Mouse (Mus musculus): Measurements from ENCODE around the gene Gtse1.

Gene Gtse1

GRCm38 (mm10) chr15:85867696-85868095, 8.2 kb downstream of the Gtse1 start:
- DNase-seq (ENCODE audit: low spot score), result peak; percentile 72

GRCm38 (mm10) chr15:85877336-85877735, 17.8 kb downstream of the Gtse1 start:
- no peak for DNase-seq (ENCODE audit: low spot score)

- peak; percentile 84 for DNase-seq (ENCODE audit: low spot score)
Measured at GRCm38 (mm10) chr15:85878848-85879497, 19.4 kb downstream of the Gtse1 start, which contains the start of gene Trmu. TSS of gene Trmu (plus strand) at chr15:85879312.

GRCm38 (mm10) chr15:85879498-85879895, 20.0 kb downstream of the Gtse1 start:
- DNase-seq (ENCODE audit: low spot score), result no peak

DNA sequence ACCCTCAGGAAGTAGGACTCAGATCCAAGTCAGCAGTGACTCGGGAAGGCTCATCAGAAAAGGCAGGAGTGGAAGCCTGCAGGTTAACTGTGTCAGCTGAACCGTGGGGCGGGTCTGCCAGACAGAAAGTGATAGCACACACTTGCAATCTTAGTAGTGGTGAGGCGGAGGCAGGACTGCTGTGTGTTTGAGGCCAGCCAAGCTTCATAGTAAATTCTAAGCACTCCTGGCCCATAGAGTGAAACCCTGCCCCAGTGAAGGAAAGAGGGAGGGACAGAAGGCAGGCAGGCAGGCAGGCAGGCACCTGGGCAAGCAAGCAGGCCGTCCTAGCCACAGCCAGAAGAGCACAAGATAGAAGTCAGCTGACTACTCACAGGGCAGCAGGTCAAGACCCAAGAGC, 26.1 kb downstream of the Gtse1 start:
- DNase-seq (ENCODE audit: low spot score), result no peak

GRCm38 (mm10) chr15:85889235-85889634, 29.7 kb downstream of the Gtse1 start:
- DNase-seq (ENCODE audit: low spot score), result no peak

GRCm38 (mm10) chr15:85891971-85892370, 32.4 kb downstream of the Gtse1 start:
- DNase-seq (ENCODE audit: low spot score), result no peak

DNA sequence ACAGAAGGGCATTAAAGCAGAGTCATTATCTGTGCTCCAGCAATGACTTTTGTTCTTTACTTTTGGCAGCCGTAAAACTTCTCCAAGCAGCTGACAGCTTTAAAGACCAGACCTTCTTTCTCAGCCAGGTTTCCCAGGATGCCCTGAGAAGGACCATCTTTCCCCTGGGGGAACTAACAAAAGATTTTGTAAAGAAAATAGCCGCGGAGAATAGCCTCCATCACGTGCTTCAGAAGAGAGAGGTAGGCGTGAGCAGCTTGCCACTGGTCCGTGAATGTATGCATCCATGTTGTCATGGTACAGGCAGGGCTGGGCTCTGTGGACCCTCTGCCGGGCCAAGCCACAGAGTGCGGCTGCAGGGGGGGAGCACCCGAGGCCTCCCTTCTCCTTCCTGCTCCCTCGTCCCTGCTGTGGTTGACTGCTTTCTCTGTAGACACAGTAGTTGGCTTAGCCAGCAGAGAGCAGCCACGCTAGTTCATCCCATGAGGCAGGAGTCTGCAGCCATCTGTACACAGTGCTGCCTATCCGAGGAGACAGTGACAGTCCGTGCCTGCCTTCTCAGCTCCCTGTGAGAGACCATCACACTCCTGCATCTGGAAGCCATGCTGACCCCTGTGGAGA, 33.1 kb downstream of the Gtse1 start:
- DNase-seq (ENCODE audit: low spot score), result no peak

DNA sequence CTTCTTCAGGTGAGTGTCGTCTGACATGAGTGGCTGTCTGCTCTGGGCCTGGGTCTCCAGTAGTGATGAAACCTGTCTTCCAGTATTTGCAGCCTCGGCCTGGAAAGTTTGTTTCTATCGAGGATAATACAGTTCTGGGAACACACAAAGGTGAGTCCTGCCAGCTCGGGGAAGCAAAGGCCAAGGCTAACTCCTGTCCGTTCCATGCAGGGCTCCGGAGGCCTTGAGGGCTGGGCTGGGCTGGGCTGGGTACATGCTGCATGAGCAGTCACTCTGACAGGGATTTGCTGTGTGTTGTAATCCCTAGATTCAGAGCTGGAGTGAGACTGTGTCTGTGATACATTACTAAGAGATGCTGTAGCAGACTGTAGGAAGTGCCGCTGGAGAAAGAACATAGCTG, 34.3 kb downstream of the Gtse1 start:
- DNase-seq (ENCODE audit: low spot score), result no peak

- peak; percentile 67 for DNase-seq (ENCODE audit: low spot score)
Measured at GRCm38 (mm10) chr15:85896284-85896683, 36.7 kb downstream of the Gtse1 start.

GRCm38 (mm10) chr15:85897113-85897512, 37.6 kb downstream of the Gtse1 start:
- DNase-seq (ENCODE audit: low spot score), result no peak

DNA sequence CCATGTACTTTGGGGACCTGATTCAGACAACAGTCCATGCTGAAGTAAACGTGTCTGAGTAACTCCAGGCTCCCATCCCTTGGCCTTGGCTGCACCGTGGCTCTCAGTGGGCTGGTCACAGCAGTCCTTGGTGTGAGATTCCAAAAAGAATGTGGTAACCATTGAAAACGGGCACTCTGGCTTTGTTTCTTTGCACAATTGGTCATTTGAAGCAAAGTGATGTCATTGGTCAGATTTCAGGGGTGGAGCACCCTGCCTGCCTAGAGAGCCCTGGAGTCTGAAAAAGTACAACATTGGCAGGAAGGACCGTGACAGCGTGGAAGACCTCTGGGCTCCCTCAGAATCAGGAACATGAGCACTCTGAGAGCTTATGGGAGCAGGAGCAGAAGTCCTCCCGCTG, 39.9 kb downstream of the Gtse1 start:
- no peak for DNase-seq (ENCODE audit: low spot score)

DNA sequence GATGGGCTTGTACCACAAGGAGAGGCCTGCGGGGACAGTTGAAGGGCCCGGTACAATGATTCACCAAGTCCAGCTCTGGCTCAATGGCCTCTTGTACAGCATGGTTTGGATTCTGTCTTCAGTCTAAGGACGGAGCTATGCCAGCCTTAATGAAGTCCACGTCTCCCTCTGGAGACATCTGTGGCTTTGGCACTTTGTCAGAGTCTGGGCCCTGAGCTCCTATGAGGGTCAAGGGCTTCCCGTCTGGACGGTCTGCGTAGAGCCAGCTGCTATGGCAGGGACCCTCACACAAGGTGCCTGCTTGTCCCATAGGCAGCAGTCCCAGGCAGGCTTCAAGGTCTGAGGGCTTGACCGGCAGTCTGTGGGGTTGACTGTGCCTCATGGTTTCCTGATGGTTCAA, 40.8 kb downstream of the Gtse1 start:
- DNase-seq (ENCODE audit: low spot score), result no peak

GRCm38 (mm10) chr15:85900801-85901200, 41.3 kb downstream of the Gtse1 start:
- no peak for DNase-seq (ENCODE audit: low spot score)

DNA sequence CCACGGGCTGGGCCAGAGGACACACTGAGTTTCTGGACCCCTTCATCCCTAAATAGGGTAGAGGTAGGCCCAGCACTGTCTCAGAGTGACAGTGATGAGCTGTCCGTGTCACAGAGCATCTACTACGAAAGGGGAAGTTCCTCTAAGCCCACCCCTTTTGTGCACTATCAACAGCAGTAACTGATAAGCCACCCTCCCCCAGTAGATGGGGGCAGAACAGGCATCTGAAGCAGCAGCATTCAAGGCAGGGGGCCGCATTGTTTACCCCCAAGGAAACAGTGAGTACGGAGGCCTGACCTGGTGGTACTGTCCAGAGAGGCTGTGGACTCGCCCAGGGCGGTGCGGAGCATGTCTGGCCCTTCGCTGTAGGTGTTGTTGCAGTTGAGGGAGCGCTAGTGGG, 43.0 kb downstream of the Gtse1 start:
- DNase-seq (ENCODE audit: low spot score), result no peak

- DNase-seq (ENCODE audit: low spot score), result no peak
Measured at GRCm38 (mm10) chr15:85903826-85904225, 44.3 kb downstream of the Gtse1 start.

DNA sequence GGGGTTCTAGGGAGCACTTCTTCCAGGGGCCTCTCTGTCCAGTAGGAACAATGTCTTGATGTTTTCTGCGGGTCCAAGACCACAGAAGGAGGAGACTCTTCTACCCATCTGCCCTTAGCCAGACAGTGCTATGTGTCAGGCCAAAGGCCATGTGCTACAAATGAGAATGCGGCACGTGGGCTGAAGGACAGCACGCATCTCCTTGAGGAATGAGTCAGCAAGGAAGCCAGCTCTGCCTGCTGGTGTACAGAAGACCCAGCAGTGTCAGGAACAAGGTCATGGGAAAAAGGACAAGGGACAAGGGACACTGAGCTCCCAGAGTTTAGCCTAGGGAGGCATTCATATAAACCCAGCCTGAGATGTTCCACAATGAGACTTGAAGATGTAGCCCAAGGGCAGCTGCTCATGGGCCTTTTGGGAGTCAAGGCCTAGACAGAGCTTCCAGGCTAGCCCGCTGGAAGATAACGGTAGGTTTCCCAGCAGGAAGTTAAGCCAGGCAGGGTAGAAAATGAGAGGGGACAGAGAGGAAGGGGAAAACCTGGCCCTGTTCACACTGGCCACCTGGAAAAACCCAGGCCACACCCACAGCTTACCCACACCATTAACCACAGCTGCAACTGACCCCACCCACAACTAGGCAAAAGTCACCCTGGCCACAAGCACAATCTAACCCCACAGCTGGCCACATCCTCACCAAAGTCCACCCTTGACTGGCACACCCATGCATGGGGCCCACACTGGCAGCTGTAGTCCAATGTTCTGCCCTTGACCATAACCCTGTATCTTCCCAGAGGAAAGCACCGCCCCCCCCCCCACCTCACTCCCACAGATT, 49.3 kb downstream of the Gtse1 start:
- no peak for DNase-seq (ENCODE audit: low spot score)

DNA sequence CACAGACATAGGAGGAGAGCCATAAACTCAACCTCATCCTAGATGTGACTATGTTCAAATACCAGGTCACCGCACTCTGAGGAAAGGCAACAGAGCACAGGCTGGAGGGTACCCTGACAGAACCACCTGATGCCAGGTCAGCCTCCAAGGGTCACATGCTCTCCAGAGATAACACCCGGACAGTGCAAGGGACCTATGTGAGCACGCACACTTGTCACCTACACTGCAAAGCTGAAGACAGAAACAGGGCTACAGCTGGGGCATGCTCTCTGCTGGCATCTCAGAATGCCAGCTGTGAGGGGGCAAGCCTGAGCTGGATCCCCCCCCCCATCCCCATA, 49.9 kb downstream of the Gtse1 start:
- DNase-seq (ENCODE audit: low spot score), result no peak

GRCm38 (mm10) chr15:85909931-85910330, 50.4 kb downstream of the Gtse1 start:
- DNase-seq (ENCODE audit: low spot score), result no peak

GRCm38 (mm10) chr15:85913605-85914004, 54.1 kb downstream of the Gtse1 start:
- peak; percentile 61 for DNase-seq (ENCODE audit: low spot score)

DNA sequence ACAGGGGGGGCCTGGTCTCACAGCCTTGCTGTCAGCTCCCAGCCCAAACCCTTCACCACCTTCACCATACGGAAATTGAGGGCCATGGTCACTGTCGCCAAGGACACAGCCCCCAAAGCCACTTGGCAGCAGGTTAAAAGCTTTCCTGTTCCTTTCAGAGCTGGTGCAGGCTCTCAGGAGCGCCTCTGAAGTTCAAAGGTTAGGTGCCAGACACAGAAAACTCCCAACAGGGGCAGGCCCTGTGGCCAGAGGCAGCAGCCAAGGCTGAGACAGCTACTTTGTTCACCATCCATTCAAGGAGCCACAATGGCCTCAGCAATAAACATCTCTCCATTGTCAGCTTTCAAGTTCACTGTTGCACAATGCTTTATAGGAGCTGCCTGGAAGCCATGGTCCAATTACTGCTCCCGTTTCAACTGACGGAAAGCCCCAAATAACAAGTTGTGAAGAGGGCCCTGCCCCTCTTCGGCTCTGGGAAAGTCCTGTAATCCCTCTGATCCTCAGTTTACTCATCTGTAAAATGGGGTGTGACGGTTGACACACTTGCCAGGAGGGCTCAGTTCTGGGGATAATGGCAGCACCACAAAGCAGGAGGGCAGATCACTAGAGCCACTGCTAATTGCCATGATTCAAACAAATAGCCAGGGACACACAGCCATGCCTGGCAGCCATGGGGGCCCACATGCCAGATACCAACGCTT, 59.8 kb downstream of the Gtse1 start:
- no peak for DNase-seq (ENCODE audit: low spot score)

- no peak for DNase-seq (ENCODE audit: low spot score)
Measured at GRCm38 (mm10) chr15:85919892-85920248, 60.3 kb downstream of the Gtse1 start.

GRCm38 (mm10) chr15:85921855-85922254, 62.3 kb downstream of the Gtse1 start:
- no peak for DNase-seq (ENCODE audit: low spot score)

All from T-cell, adult 2 months (primary cell).